Mouse (Mus musculus) thymus, adult 2 months (tissue): ENCODE results near the gene Stambpl1.

ENCODE experiments used
- CTCF ChIP-seq: fragments of 200-500 bp; IDR thresholded peaks from 2 replicates; pipeline ENCODE4 v1.5.1; 2012; ENCODE audit warnings: mild to moderate bottlenecking, control low read depth, low read length, moderate library complexity, borderline replicate concordance; ENCODE audit not compliant: control insufficient read depth, poor library complexity, insufficient read depth; ENCODE audit errors: extremely low read depth
- POLR2A ChIP-seq: fragments of 200-500 bp; IDR thresholded peaks from 2 replicates; pipeline ENCODE4 v1.6.1; 2012; ENCODE audit warnings: mild to moderate bottlenecking, low read length, control low read depth, moderate library complexity; ENCODE audit not compliant: control insufficient read depth, poor library complexity, insufficient read depth; ENCODE audit errors: extremely low read depth

DNA sequence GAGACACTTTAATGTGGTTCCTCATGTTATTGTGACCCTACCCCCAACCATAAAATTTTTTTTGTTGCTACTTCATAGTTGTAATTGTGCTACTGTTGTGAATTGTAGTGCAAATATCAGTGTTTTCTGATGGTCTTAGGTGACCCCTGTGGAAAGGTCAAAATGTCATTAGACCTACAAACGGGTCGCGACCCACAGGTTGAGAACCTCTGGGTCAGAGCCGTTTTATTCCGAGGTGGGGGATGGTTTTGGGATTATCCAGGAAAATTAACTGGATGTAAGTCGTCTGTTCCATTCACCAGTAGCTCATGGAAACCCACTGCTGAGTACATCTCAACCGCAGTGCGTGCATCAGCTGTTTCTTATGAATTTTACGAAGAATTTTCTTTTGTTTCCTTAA, 1.7 kb downstream of the Stambpl1 start:
- no peak for TF ChIP-seq CTCF
- TF ChIP-seq POLR2A: no peak
